Mouse (Mus musculus) midbrain, postnatal 0 days (tissue): ENCODE data around the gene Prelp. TPM values are rescaled to one million over a fixed set of nuclear protein-coding genes. Genes with fewer than 3 reads are reported as not detected.

Experiments
- ATAC-seq: fragments of 200-750 bp; cut with Nextera tagmentation; 2 replicates; pipeline ENCODE4 v1.8.0; 2017; ENCODE audit warnings: moderate number of reproducible peaks, mild to moderate bottlenecking, moderate TSS enrichment, moderate library complexity; ENCODE audit not compliant: low FRiP score
- DNase-seq: peaks from one replicate; pipeline ENCODE4 v3.0.0-alpha.2; 2015; ENCODE audit warnings: low spot score
- H3K27ac ChIP-seq: fragments of 300-500 bp; sonication (generic); 2 replicates; pipeline ENCODE4 v1.5.1; 2014; ENCODE audit warnings: low read depth, mild to moderate bottlenecking, low read length, mixed read lengths
- H3K27me3 ChIP-seq: fragments of 300-500 bp; sonication (generic); 2 replicates; pipeline ENCODE4 v1.6.1; 2014; ENCODE audit warnings: low read length, control low read depth, mixed read lengths; ENCODE audit not compliant: insufficient read depth
- H3K36me3 ChIP-seq: fragments of 300-500 bp; sonication (generic); 2 replicates; pipeline ENCODE4 v1.6.1; 2014; ENCODE audit warnings: low read length, control low read depth, mixed read lengths; ENCODE audit not compliant: insufficient read depth
- H3K4me1 ChIP-seq: fragments of 300-500 bp; sonication (generic); 2 replicates; pipeline ENCODE4 v1.6.1; 2014; ENCODE audit warnings: mild to moderate bottlenecking, control low read depth, antibody characterized with exemption, low read length, mixed read lengths; ENCODE audit not compliant: insufficient read depth
- H3K4me2 ChIP-seq: fragments of 300-500 bp; sonication (generic); 2 replicates; pipeline ENCODE4 v1.6.1; 2014; ENCODE audit warnings: low read depth, mild to moderate bottlenecking, low read length, mixed read lengths; ENCODE audit not compliant: poor library complexity, severe bottlenecking
- H3K4me3 ChIP-seq: fragments of 300-500 bp; sonication (generic); 2 replicates; pipeline ENCODE4 v1.5.1; 2014; ENCODE audit warnings: low read depth, mild to moderate bottlenecking, low read length, moderate library complexity
- H3K9ac ChIP-seq: fragments of 300-500 bp; sonication (generic); replicated peaks from 2 replicates; pipeline ENCODE4 v1.6.1; 2014; ENCODE audit warnings: mild to moderate bottlenecking, low read length, moderate library complexity, mixed read lengths; ENCODE audit not compliant: poor library complexity, severe bottlenecking
- H3K9me3 ChIP-seq: fragments of 300-500 bp; sonication (generic); 2 replicates; pipeline ENCODE4 v1.6.1; 2016; ENCODE audit warnings: low read length, control low read depth
- CTCF ChIP-seq: IDR thresholded peaks from 2 replicates; pipeline ENCODE4 v1.5.1; 2016; ENCODE audit warnings: antibody characterized with exemption, mild to moderate bottlenecking
- WGBS: fragments of 180-500 bp; shearing (Covaris S2); extraction: QIAGEN DNeasy Blood & Tissue Kit; methylation state at CpG from one replicate; pipeline ENCODE4 v1.1.7; 2014; 5-methylcytosine and 5-hydroxymethylcytosine counted together
- polyA plus RNA-seq: library from polyadenylated mRNA; unstranded; fragments of >200 nt; fragmentation: Nextera tagmentation; extraction: Ambion mirVana; gene quantifications from 2 replicates; pipeline ENCODE4 v1.2.1, GENCODE M21; 2015
- total RNA-seq: library from RNA; depleted of rRNA; stranded (reverse); fragments of >200 nt; gene quantifications from 2 replicates; pipeline ENCODE4 v1.2.3, GENCODE M21; 2014

The Prelp gene
- total and polyA plus RNA-seq, 2 experiments from 2014 or later, result 5.4 to 7.9 TPM

GRCm38 (mm10) chr1:133940481-133941092 lies 19.4 kb upstream of the Prelp start:
- ATAC-seq, result no peak
- 83% methylated on average over 3 of the region's 3 CpGs for WGBS
- Histone ChIP-seq H3K27ac (no peak overlapping the region), H3K4me3 (no peak overlapping the region), H3K9ac (no peak overlapping the region), H3K36me3 (no peaks in the 10 kb centered on the region), H3K27me3 (no peaks in the 10 kb centered on the region), H3K4me1 (no peaks in the 10 kb centered on the region), H3K4me2 (no peak overlapping the region), H3K9me3 (no peaks in the 10 kb centered on the region)
- TF ChIP-seq CTCF, result no peak
- no peak for DNase-seq

DNA sequence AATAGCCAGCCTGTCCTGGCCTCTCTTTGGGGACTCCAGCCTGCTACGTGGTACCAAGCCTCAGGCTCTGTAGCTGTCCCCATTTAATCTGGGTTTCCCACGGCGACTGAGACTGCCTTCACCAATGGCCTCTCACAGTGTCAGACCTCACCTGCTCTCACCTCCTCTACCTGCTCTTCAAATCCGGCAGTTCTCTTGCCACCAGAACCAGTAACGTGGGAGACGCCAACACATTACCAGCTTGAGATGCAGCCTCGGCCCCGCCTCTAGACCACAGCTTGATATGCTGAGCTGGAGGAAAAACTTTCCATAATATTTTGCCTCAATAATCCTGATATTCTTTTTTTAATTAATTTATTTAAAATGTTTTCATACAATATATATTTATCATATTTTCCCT lies 18.5 kb upstream of the Prelp start:
- Histone ChIP-seq H3K9ac (no peak overlapping the region), H3K4me3 (no peak overlapping the region), H3K36me3 (no peaks in the 10 kb centered on the region), H3K27ac (no peak overlapping the region), H3K4me1 (no peaks in the 10 kb centered on the region), H3K27me3 (no peaks in the 10 kb centered on the region), H3K4me2 (no peak overlapping the region), H3K9me3 (no peaks in the 10 kb centered on the region)
- ATAC-seq (no peak), DNase-seq (no peak)
- TF ChIP-seq CTCF, result no peak
- 80% methylated on average over 8 of the region's 8 CpGs for WGBS

- Histone ChIP-seq H3K4me2 (no peak overlapping the region), H3K27me3 (no peaks in the 10 kb centered on the region), H3K27ac (no peak overlapping the region), H3K4me3 (no peak overlapping the region), H3K9ac (no peak overlapping the region), H3K4me1 (no peaks in the 10 kb centered on the region), H3K36me3 (no peaks in the 10 kb centered on the region), H3K9me3 (no peaks in the 10 kb centered on the region)
- 96% methylated on average over 3 of the region's 3 CpGs for WGBS
- TF ChIP-seq CTCF, result peak; percentile 27; the same call in 1 of the 2 replicates
- DNase-seq (no peak), ATAC-seq (no peak)
Observed at GRCm38 (mm10) chr1:133936169-133936568, 15.0 kb upstream of the Prelp start.

- ATAC-seq, result no peak
- no peaks in the 10 kb centered on the region for H3K27me3 ChIP-seq
- no peaks in the 10 kb centered on the region for H3K9me3 ChIP-seq
- H3K4me1 ChIP-seq, result no peaks in the 10 kb centered on the region
- H3K4me3 ChIP-seq, result no peak overlapping the region
- DNase-seq, result peak; percentile 42
- no peak overlapping the region for H3K27ac ChIP-seq
- no peaks in the 10 kb centered on the region for H3K36me3 ChIP-seq
- H3K9ac ChIP-seq, result no peak overlapping the region
- H3K4me2 ChIP-seq, result no peak overlapping the region
- whole genome bisulfite sequencing, result 81% methylated on average over 10 of the region's 10 CpGs
- no peak for TF ChIP-seq CTCF
Observed at GRCm38 (mm10) chr1:133934354-133934963, 13.2 kb upstream of the Prelp start.

GRCm38 (mm10) chr1:133933301-133934195 lies 12.3 kb upstream of the Prelp start:
- Histone ChIP-seq H3K36me3 (no peaks in the 10 kb centered on the region), H3K4me3 (no peak overlapping the region), H3K4me2 (no peak overlapping the region), H3K4me1 (no peaks in the 10 kb centered on the region), H3K27me3 (no peaks in the 10 kb centered on the region), H3K27ac (no peak overlapping the region), H3K9ac (no peak overlapping the region), H3K9me3 (no peaks in the 10 kb centered on the region)
- no peak for TF ChIP-seq CTCF
- WGBS, result 76% methylated on average over 14 of the region's 14 CpGs
- ATAC-seq, result no peak
- DNase-seq, result no peak

- H3K4me3 ChIP-seq, result no peak overlapping the region
- no peak for TF ChIP-seq CTCF
Observed at GRCm38 (mm10) chr1:133929980-133930379, 8.8 kb upstream of the Prelp start.

More at GRCm38 (mm10) chr1:133929980-133930379, 8.8 kb upstream of the Prelp start:
- Histone ChIP-seq H3K4me2 (no peak overlapping the region), H3K9ac (no peak overlapping the region), H3K4me1 (no peaks in the 10 kb centered on the region), H3K36me3 (no peaks in the 10 kb centered on the region), H3K27ac (no peak overlapping the region), H3K9me3 (no peaks in the 10 kb centered on the region), H3K27me3 (no peaks in the 10 kb centered on the region)
- DNase-seq (no peak), ATAC-seq (no peak)
- 47% methylated on average over 3 of the region's 3 CpGs for WGBS
